Mouse (Mus musculus): ENCODE data around the gene Palm2. TPM values are rescaled to one million over a fixed set of nuclear protein-coding genes. Genes with fewer than 3 reads are reported as not detected.
"Not testable (repeated sequence)": the region's sequence is repeated elsewhere in the genome, so short reads cannot be mapped to it uniquely, and the experiment has no call there.

Palm2 gene
- total RNA-seq (2021): 10 to 100 TPM; 59.0 to 68.7 TPM

- DNase-seq (ENCODE audit: low spot score in 2 of 2): peak; percentile 74 to 78
- intact Hi-C loops (cut with DNase I): loop anchor here (10.0 kb wide), 1 partner anchor 171 kb away; no protein-coding TSS in a partner anchor
Measured at GRCm38 (mm10) chr4:57433941-57434704, at the start of gene Palm2. Gene Palm2 (plus strand): TSS chr4:57434247.

GRCm38 (mm10) chr4:57384355-57384754, 49.7 kb upstream of the Palm2 start:
- DNase-seq (ENCODE audit: low spot score in 2 of 2): no peak
- intact Hi-C loops (cut with DNase I): no loop called here

- intact Hi-C loops (cut with DNase I): no loop called here
- DNase-seq (ENCODE audit: low spot score in 2 of 2): no peak
Measured at GRCm38 (mm10) chr4:57391103-57391502, 42.9 kb upstream of the Palm2 start.

DNA sequence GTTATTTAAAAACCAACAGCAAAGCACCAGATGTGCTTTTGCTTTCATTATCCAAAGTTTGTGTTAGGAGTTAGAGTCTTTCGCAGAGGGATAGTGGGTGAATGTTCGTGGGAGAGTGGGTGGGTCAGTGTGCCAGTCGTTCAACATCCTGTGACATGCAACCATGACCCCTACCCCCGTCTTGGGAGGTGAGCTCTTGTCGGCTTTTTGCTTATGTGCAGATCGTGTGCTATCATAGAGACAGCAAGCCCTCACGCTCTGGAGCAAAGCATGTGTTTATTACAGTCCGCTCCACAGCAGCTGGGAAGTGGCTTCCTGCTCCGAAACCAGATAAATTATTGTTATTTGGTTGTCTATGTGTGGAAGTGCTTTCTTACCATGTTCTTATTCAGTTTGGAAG, 37.6 kb upstream of the Palm2 start:
- no peak for DNase-seq (ENCODE audit: low spot score in 2 of 2)
- intact Hi-C loops (cut with DNase I): no loop called here

DNA sequence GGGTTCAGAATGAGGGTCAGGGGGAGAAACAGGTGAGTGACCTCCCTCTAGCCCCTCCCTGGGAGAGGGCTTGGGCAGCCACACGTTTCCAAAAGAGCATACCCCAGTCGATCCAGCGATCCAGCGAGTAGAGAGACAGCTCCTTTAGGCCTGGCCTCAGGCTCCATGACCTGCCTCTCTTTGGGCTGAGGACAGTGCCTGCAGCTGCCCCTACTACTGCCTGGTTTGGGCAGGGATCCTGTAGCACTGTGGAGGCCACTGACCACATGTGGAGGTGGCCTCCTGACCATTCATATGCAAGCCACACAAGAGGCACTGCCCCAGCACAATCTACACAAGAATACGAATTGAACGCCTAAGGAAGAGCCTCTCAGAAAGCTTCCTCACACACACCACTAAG, 21.7 kb upstream of the Palm2 start:
- intact Hi-C loops (cut with DNase I); DNase-seq (ENCODE audit: low spot score in 2 of 2): not testable (repeated sequence)

DNA sequence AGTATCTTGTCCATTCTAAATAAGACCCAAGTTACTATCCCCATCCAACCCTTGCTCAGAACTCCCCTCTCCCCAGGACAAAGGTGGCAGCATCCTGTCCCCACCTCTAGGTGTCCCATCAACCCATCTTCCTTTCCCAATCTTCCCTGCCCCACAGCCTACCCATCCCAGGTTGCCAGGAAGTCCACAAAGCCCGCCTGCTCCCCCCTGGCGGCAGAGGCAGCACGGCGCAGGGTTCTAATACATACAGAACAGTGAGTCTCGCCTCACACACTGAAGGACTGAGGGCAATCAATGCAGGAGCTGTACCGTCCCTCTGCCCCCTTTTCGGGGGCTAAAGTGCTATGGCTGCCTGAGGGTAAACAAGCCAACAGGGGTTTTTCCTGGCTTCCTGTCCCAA, 21.0 kb upstream of the Palm2 start:
- intact Hi-C loops (cut with DNase I): no loop called here
- no peak for DNase-seq (ENCODE audit: low spot score in 2 of 2)

- intact Hi-C loops (cut with DNase I); DNase-seq (ENCODE audit: low spot score in 2 of 2): not testable (repeated sequence)
Measured at GRCm38 (mm10) chr4:57413670-57414069, 20.4 kb upstream of the Palm2 start.

DNA sequence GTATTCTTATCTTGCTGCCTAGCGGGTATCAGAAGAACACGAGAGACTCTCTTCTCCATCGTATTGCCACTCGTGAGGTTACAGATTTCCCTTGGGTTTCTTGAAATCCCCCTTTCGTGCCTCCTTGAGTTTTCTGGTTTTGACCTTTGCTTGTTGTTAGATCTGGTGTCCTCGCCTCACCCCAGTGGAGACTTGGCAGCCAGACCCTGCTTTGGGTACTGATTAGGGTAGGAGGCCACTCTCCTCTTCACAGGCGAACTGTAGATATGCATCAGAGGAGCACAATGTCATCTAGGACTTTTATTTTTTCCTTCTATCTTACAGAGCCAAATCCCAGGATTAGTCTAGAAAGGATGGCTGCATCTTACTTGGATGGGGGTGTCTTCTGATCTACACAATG, 10.0 kb upstream of the Palm2 start:
- intact Hi-C loops (cut with DNase I): no loop called here

GRCm38 (mm10) chr4:57428317-57428716, 5.7 kb upstream of the Palm2 start:
- intact Hi-C loops (cut with DNase I): no loop called here
- DNase-seq (ENCODE audit: low spot score in 2 of 2): no peak

More for the DNA sequence above, 10.0 kb upstream of the Palm2 start:
- DNase-seq (ENCODE audit: low spot score in 2 of 2): no peak

DNA sequence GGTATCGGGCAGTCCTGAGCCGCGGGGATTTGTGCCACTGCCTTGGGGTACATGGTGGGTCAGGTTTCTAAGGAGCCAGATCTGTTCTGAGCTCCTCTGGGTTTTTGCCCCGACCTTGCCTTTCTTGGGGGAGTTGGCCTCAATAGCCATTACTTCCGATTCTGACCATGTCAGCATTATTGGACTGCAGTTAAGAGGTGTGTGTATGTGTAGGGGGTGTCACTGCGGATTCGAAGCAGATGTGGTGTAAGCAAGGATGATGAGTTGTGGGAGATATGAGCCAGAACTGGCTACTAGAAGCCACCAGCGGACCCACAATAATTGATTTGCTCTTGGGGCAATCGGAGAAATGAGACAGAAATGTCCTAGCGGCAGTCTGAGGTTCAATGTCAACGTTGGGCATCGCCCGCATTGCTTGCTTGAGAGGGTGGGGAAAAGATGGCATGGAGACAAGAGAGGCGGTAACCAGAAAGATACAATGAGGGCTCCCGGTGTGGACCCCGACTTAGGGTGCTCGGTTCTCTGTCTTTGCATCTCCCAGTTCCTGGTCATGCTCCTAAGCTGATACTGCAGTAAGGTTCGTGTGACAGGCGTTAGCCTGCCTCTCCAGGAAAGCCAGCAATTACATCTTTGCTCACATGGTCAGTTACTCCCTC, 786 bp downstream of the Palm2 start:
- DNase-seq (ENCODE audit: low spot score in 2 of 2): peak in 1 of 2 experiments; percentile 20
- intact Hi-C loops (cut with DNase I): loop anchor here (10.0 kb wide), 1 partner anchor 170 kb away; no protein-coding TSS in a partner anchor

- intact Hi-C loops (cut with DNase I): loop anchor here (10.0 kb wide), 1 partner anchor 169 kb away; no protein-coding TSS in a partner anchor
- no peak for DNase-seq (ENCODE audit: low spot score in 2 of 2)
Measured at GRCm38 (mm10) chr4:57436286-57436685, 2.2 kb downstream of the Palm2 start.

GRCm38 (mm10) chr4:57446082-57446481, 12.0 kb downstream of the Palm2 start:
- intact Hi-C loops (cut with DNase I): no loop called here
- no peak for DNase-seq (ENCODE audit: low spot score in 2 of 2)

GRCm38 (mm10) chr4:57446854-57447444, 12.9 kb downstream of the Palm2 start:
- intact Hi-C loops (cut with DNase I): no loop called here

DNA sequence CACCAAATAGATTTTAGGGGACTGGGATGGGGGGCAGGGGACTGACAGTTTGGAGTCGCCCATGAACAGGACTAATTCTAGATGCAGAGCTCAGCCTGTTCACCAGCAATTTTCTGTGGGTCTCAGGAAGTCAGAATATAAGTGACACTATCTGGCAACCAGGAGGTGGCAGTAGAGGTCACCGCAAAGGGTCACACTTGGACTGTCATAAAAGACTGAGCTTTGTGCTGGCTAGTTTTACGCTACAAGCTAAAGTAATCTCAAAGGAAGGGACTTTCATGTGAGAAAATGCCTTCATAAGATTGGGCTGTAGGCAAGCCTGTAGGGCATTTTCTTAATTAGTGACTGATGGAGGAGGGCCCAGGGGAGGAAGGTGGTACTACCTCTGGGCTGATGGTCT, 17.8 kb downstream of the Palm2 start:
- intact Hi-C loops (cut with DNase I): loop anchor here (2.0 kb wide), 1 partner anchor 155 kb away; no protein-coding TSS in a partner anchor
- no peak for DNase-seq (ENCODE audit: low spot score in 2 of 2)

More at GRCm38 (mm10) chr4:57446854-57447444, 12.9 kb downstream of the Palm2 start:
- no peak for DNase-seq (ENCODE audit: low spot score in 2 of 2)

- intact Hi-C loops (cut with DNase I): loop anchor here (2.0 kb wide), 1 partner anchor 154 kb away; no protein-coding TSS in a partner anchor
- DNase-seq (ENCODE audit: low spot score in 2 of 2): no peak
Measured at GRCm38 (mm10) chr4:57452661-57453060, 18.6 kb downstream of the Palm2 start.

- no peak for DNase-seq (ENCODE audit: low spot score in 2 of 2)
- intact Hi-C loops (cut with DNase I): no loop called here
Measured at GRCm38 (mm10) chr4:57462378-57462777, 28.3 kb downstream of the Palm2 start.

DNA sequence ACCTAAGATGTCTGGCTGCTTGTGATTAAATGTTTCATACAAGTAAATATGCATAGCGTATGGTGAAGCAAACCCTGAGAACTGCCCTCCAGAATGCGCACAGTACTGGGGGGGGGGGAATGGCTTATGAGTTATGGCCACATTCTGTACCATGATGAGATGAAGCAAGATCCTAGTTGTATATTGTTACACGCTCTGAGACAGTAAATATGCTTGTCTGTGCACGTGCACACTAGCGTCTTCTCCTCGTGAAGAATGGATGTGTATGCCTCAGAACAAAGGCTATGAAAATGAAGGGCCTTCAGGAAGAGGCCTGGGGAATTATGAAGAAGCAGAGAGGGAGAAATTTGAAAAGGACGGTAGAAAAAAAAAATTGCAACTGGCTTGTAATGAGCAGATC, 48.4 kb downstream of the Palm2 start:
- intact Hi-C loops (cut with DNase I): no loop called here
- no peak for DNase-seq (ENCODE audit: low spot score in 2 of 2)

- no peak for DNase-seq (ENCODE audit: low spot score in 2 of 2)
- intact Hi-C loops (cut with DNase I): no loop called here
Measured at GRCm38 (mm10) chr4:57486392-57486791, 52.3 kb downstream of the Palm2 start.

- no peak for DNase-seq (ENCODE audit: low spot score in 2 of 2)
- intact Hi-C loops (cut with DNase I): no loop called here
Measured at GRCm38 (mm10) chr4:57489887-57490286, 55.8 kb downstream of the Palm2 start.

DNA sequence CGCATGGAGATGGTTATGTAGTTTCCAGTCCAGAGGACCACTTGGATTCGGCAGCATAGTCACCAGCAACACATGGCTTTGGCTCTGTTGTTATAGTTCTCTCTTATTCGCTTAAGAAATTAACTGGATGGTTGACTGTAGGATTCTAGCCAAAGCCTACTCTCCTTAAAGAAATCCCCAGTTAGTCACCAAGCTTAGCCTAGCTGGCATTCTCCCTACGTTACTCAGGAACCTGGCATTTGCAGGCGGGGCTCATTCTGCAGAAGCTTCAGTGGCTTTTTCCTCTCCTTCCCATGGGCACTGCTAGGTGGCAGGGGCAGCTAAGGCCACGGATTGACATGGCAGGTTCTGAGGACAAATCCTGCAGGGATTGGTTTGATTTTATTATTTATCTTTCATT, 70.7 kb downstream of the Palm2 start:
- DNase-seq (ENCODE audit: low spot score in 2 of 2): no peak
- intact Hi-C loops (cut with DNase I): no loop called here

All from left cerebral cortex, postnatal 36 days (tissue).